Mouse (Mus musculus): Measurements from ENCODE around the gene Ptprn2. TPM values are rescaled to one million over a fixed set of nuclear protein-coding genes. Genes with fewer than 3 reads are reported as not detected.

The Ptprn2 gene
- 15.8 and 18.3 TPM in 2 replicates for polyA plus RNA-seq (2014; fragmentation: Nextera tagmentation; extraction: Ambion mirVana)

GRCm38 (mm10) chr12:116485591-116486403 is at the start of gene Ptprn2:
TSS of gene Ptprn2 (plus strand) at chr12:116485720.
- Histone ChIP-seq H3K9ac (replicated peaks; ENCODE audit: low read length) (peak within 1 kb of the TSS; percentile 89), H3K27me3 (ENCODE audit: control insufficient read depth, insufficient read depth, low read length) (no peaks in the 10 kb centered on the region), H3K9me3 (ENCODE audit: control insufficient read depth, low read length) (no peaks in the 10 kb centered on the region), H3K4me2 (ENCODE audit: low read length) (peak within 1 kb of the TSS; percentile 83), H3K4me3 (replicated peaks; ENCODE audit: low read depth, low read length) (peak within 1 kb of the TSS; percentile 74), H3K4me1 (ENCODE audit: control insufficient read depth, insufficient read depth, low read length) (peaks cover 11% of the 10 kb centered on the region; the same call in 1 of the 2 replicates), H3K27ac (replicated peaks; ENCODE audit: low read depth, low read length) (peak within 1 kb of the TSS; percentile 93), H3K36me3 (ENCODE audit: control insufficient read depth, insufficient read depth, low read length) (no peaks in the 10 kb centered on the region)
- DNase-seq = peak; percentile 90
- peak; percentile 90 for ATAC-seq (ENCODE audit: low FRiP score, low TSS enrichment)
- under 1% methylated on average over 84 of the region's 86 CpGs for WGBS

- H3K4me2 ChIP-seq (ENCODE audit: low read length) = no peak overlapping the region
- no peak overlapping the region for H3K27ac ChIP-seq (replicated peaks; ENCODE audit: low read depth, low read length)
- no peaks in the 10 kb centered on the region for H3K4me1 ChIP-seq (ENCODE audit: control insufficient read depth, insufficient read depth, low read length)
- 97% methylated on average over 3 of the region's 3 CpGs for WGBS
- ATAC-seq (ENCODE audit: low FRiP score, low TSS enrichment) (no peak), DNase-seq (no peak)
- no peak overlapping the region for H3K9ac ChIP-seq (replicated peaks; ENCODE audit: low read length)
- H3K4me3 ChIP-seq (replicated peaks; ENCODE audit: low read depth, low read length) = no peak overlapping the region
- H3K27me3 ChIP-seq (ENCODE audit: control insufficient read depth, insufficient read depth, low read length) = no peaks in the 10 kb centered on the region
- H3K9me3 ChIP-seq (ENCODE audit: control insufficient read depth, low read length) = no peaks in the 10 kb centered on the region
- H3K36me3 ChIP-seq (ENCODE audit: control insufficient read depth, insufficient read depth, low read length) = peaks cover 28% of the 10 kb centered on the region
Measured at GRCm38 (mm10) chr12:116436125-116436524, 49.4 kb upstream of the Ptprn2 start.

- Histone ChIP-seq H3K27ac (replicated peaks; ENCODE audit: low read depth, low read length) (no peak overlapping the region), H3K4me1 (ENCODE audit: control insufficient read depth, insufficient read depth, low read length) (no peaks in the 10 kb centered on the region), H3K4me3 (replicated peaks; ENCODE audit: low read depth, low read length) (no peak overlapping the region), H3K27me3 (ENCODE audit: control insufficient read depth, insufficient read depth, low read length) (no peaks in the 10 kb centered on the region), H3K9me3 (ENCODE audit: control insufficient read depth, low read length) (no peaks in the 10 kb centered on the region), H3K4me2 (ENCODE audit: low read length) (no peak overlapping the region), H3K36me3 (ENCODE audit: control insufficient read depth, insufficient read depth, low read length) (peaks cover 28% of the 10 kb centered on the region), H3K9ac (replicated peaks; ENCODE audit: low read length) (no peak overlapping the region)
- no peak for ATAC-seq (ENCODE audit: low FRiP score, low TSS enrichment)
- DNase-seq = no peak
- 94% methylated on average over 5 of the region's 5 CpGs for WGBS
Measured at GRCm38 (mm10) chr12:116438591-116438990, 46.9 kb upstream of the Ptprn2 start.

GRCm38 (mm10) chr12:116442184-116442583 is 43.3 kb upstream of the Ptprn2 start:
- no peaks in the 10 kb centered on the region for H3K4me1 ChIP-seq (ENCODE audit: control insufficient read depth, insufficient read depth, low read length)

GRCm38 (mm10) chr12:116449536-116449935 is 36.0 kb upstream of the Ptprn2 start:
- Histone ChIP-seq H3K36me3 (ENCODE audit: control insufficient read depth, insufficient read depth, low read length) (peaks cover 2% of the 10 kb centered on the region; the same call in 1 of the 2 replicates), H3K9ac (replicated peaks; ENCODE audit: low read length) (no peak overlapping the region), H3K4me3 (replicated peaks; ENCODE audit: low read depth, low read length) (no peak overlapping the region), H3K4me2 (ENCODE audit: low read length) (no peak overlapping the region), H3K9me3 (ENCODE audit: control insufficient read depth, low read length) (no peaks in the 10 kb centered on the region), H3K27me3 (ENCODE audit: control insufficient read depth, insufficient read depth, low read length) (no peaks in the 10 kb centered on the region), H3K27ac (replicated peaks; ENCODE audit: low read depth, low read length) (no peak overlapping the region), H3K4me1 (ENCODE audit: control insufficient read depth, insufficient read depth, low read length) (no peaks in the 10 kb centered on the region)
- ATAC-seq (ENCODE audit: low FRiP score, low TSS enrichment) (no peak), DNase-seq (no peak)
- WGBS = 97% methylated on average over 2 of the region's 2 CpGs

More at GRCm38 (mm10) chr12:116442184-116442583, 43.3 kb upstream of the Ptprn2 start:
- Histone ChIP-seq H3K4me2 (ENCODE audit: low read length) (no peak overlapping the region), H3K27ac (replicated peaks; ENCODE audit: low read depth, low read length) (no peak overlapping the region), H3K4me3 (replicated peaks; ENCODE audit: low read depth, low read length) (no peak overlapping the region), H3K9me3 (ENCODE audit: control insufficient read depth, low read length) (no peaks in the 10 kb centered on the region), H3K27me3 (ENCODE audit: control insufficient read depth, insufficient read depth, low read length) (no peaks in the 10 kb centered on the region), H3K36me3 (ENCODE audit: control insufficient read depth, insufficient read depth, low read length) (peaks cover 34% of the 10 kb centered on the region), H3K9ac (replicated peaks; ENCODE audit: low read length) (no peak overlapping the region)
- 87% methylated on average over 3 of the region's 3 CpGs for WGBS
- no peak for ATAC-seq (ENCODE audit: low FRiP score, low TSS enrichment)
- DNase-seq = no peak

GRCm38 (mm10) chr12:116460379-116461065 is 25.0 kb upstream of the Ptprn2 start:
- 95% methylated on average over 6 of the region's 6 CpGs for WGBS
- Histone ChIP-seq H3K4me1 (ENCODE audit: control insufficient read depth, insufficient read depth, low read length) (no peaks in the 10 kb centered on the region), H3K36me3 (ENCODE audit: control insufficient read depth, insufficient read depth, low read length) (0 out of 2 replicates have a peak, but pooled peaks cover 2% of the 10 kb centered on the region), H3K9me3 (ENCODE audit: control insufficient read depth, low read length) (no peaks in the 10 kb centered on the region), H3K4me2 (ENCODE audit: low read length) (no peak overlapping the region), H3K9ac (replicated peaks; ENCODE audit: low read length) (no peak overlapping the region), H3K27me3 (ENCODE audit: control insufficient read depth, insufficient read depth, low read length) (no peaks in the 10 kb centered on the region), H3K27ac (replicated peaks; ENCODE audit: low read depth, low read length) (no peak overlapping the region), H3K4me3 (replicated peaks; ENCODE audit: low read depth, low read length) (no peak overlapping the region)
- ATAC-seq (ENCODE audit: low FRiP score, low TSS enrichment) (no peak), DNase-seq (no peak)

GRCm38 (mm10) chr12:116467030-116467429 is 18.5 kb upstream of the Ptprn2 start:
- Histone ChIP-seq H3K36me3 (ENCODE audit: control insufficient read depth, insufficient read depth, low read length) (no peaks in the 10 kb centered on the region), H3K9me3 (ENCODE audit: control insufficient read depth, low read length) (no peaks in the 10 kb centered on the region), H3K27me3 (ENCODE audit: control insufficient read depth, insufficient read depth, low read length) (no peaks in the 10 kb centered on the region), H3K9ac (replicated peaks; ENCODE audit: low read length) (no peak overlapping the region), H3K4me2 (ENCODE audit: low read length) (no peak overlapping the region), H3K27ac (replicated peaks; ENCODE audit: low read depth, low read length) (no peak overlapping the region), H3K4me1 (ENCODE audit: control insufficient read depth, insufficient read depth, low read length) (no peaks in the 10 kb centered on the region), H3K4me3 (replicated peaks; ENCODE audit: low read depth, low read length) (no peak overlapping the region)
- no peak for DNase-seq
- WGBS = 92% methylated on average over 5 of the region's 5 CpGs
- ATAC-seq (ENCODE audit: low FRiP score, low TSS enrichment) = no peak

- H3K4me2 ChIP-seq (ENCODE audit: low read length) = no peak overlapping the region
- no peaks in the 10 kb centered on the region for H3K27me3 ChIP-seq (ENCODE audit: control insufficient read depth, insufficient read depth, low read length)
- H3K9me3 ChIP-seq (ENCODE audit: control insufficient read depth, low read length) = no peaks in the 10 kb centered on the region
- ATAC-seq (ENCODE audit: low FRiP score, low TSS enrichment) (no peak), DNase-seq (no peak)
- H3K9ac ChIP-seq (replicated peaks; ENCODE audit: low read length) = no peak overlapping the region
- H3K4me3 ChIP-seq (replicated peaks; ENCODE audit: low read depth, low read length) = no peak overlapping the region
- H3K27ac ChIP-seq (replicated peaks; ENCODE audit: low read depth, low read length) = no peak overlapping the region
- H3K36me3 ChIP-seq (ENCODE audit: control insufficient read depth, insufficient read depth, low read length) = no peaks in the 10 kb centered on the region
- H3K4me1 ChIP-seq (ENCODE audit: control insufficient read depth, insufficient read depth, low read length) = no peaks in the 10 kb centered on the region
- WGBS = 96% methylated on average over 1 of the region's 1 CpGs
Measured at GRCm38 (mm10) chr12:116468348-116468747, 17.2 kb upstream of the Ptprn2 start.
